Comparison of ENCODE assay signal across 8 mouse cellular contexts in genomic region chr4:43025084-43025960, GRCm38 (mm10). TPM values are rescaled to one million over a fixed set of nuclear protein-coding genes. Genes with fewer than 3 reads are reported as not detected.
A peak's percentile ranks its signal among the peaks of the same experiment; 100 is the strongest.
DNase-seq lines count a peak whose midpoint lies in the region; ATAC-seq and TF ChIP-seq lines count a peak whose summit lies in the region.

TSS of gene Pigo (minus strand) at chr4:43025819.

- intact Hi-C loops in gastrocnemius, adult 2 months (cut with DNase I), result loop anchor here (1.0 kb wide), 1 partner anchor 20 kb away; no protein-coding TSS in a partner anchor
- intact Hi-C loops in left cerebral cortex, adult 2 months (cut with DNase I), result loop anchor here (1.0 kb wide), 1 partner anchor 15 kb away; the partner anchor contains the start of gene Fancg

- H3K4me3 ChIP-seq in gastrocnemius, adult 2 months, result peak within 1 kb of the TSS; percentile 75
- peak within 1 kb of the TSS; percentile 48 for H3K4me3 ChIP-seq in hindbrain, postnatal 0 days (ENCODE audit: low read length)
- H3K4me3 ChIP-seq in left cerebral cortex, adult 2 months, result peak within 1 kb of the TSS; percentile 84

- no peaks in the 10 kb centered on the region for H3K9me3 ChIP-seq in hindbrain, postnatal 0 days (ENCODE audit: low read length)

- ATAC-seq in hindbrain, postnatal 0 days, result peak; percentile 93
- ATAC-seq in megakaryocyte, adult 5-6 weeks (ENCODE audit: poor library complexity, severe bottlenecking), result peak; percentile 96

- 8% methylated on average over 42 of the region's 42 CpGs for WGBS in hindbrain, postnatal 0 days

- TF ChIP-seq CTCF in gastrocnemius, adult 2 months (IDR thresholded peaks at IDR 0.05), result peak; percentile 65
- peak; percentile 87 for TF ChIP-seq CTCF in hindbrain, postnatal 0 days (IDR thresholded peaks at IDR 0.05; ENCODE audit: low read depth)
- TF ChIP-seq CTCF in left cerebral cortex, adult 2 months (IDR thresholded peaks at IDR 0.05), result peak; percentile 61

- peak within 1 kb of the TSS; percentile 50 for H3K9ac ChIP-seq in hindbrain, postnatal 0 days (replicated peaks; ENCODE audit: low read length)

- peaks cover 42% of the 10 kb centered on the region for H3K36me3 ChIP-seq in hindbrain, postnatal 0 days (ENCODE audit: insufficient read depth, low read length)

- peak within 1 kb of the TSS; percentile 75 for H3K4me2 ChIP-seq in hindbrain, postnatal 0 days (ENCODE audit: low read depth, low read length)

- peaks cover 13% of the 10 kb centered on the region for H3K4me1 ChIP-seq in hindbrain, postnatal 0 days (ENCODE audit: insufficient read depth, low read length)

- DNase-seq in WW6 (ENCODE audit: low read depth, low spot score), result peak; percentile 86
- peak; percentile 93 to 97 for DNase-seq in cerebellum, postnatal 4 days (ENCODE audit: low spot score in 2 of 2)
- DNase-seq in gastrocnemius, adult 2 months, result peak; percentile 96
- DNase-seq in hindbrain, postnatal 0 days (ENCODE audit: low spot score), result peak; percentile 97
- DNase-seq in left cerebral cortex, adult 2 months (ENCODE audit: extremely low spot score in 1 of 2, low spot score in 2 of 2), result peak; percentile 91 to 93
- DNase-seq in right cerebral cortex, adult 2 months (ENCODE audit: low spot score in 2 of 2), result peak; percentile 93 to 96
- peak; percentile 95 for DNase-seq in urinary bladder, postnatal 14 days (ENCODE audit: low spot score)

- H3K27me3 ChIP-seq in hindbrain, postnatal 0 days (ENCODE audit: insufficient read depth, low read length), result no peaks in the 10 kb centered on the region

- H3K27ac ChIP-seq in gastrocnemius, adult 2 months, result peak within 1 kb of the TSS; percentile 95
- H3K27ac ChIP-seq in hindbrain, postnatal 0 days, result peak within 1 kb of the TSS; percentile 92
- peak within 1 kb of the TSS; percentile 91 for H3K27ac ChIP-seq in left cerebral cortex, adult 2 months

RNA-seq across cellular contexts. Expression of gene Pigo, which starts in this region (rescaled TPM):
- total RNA-seq in gastrocnemius, adult 2 months (2021), result 10 to 100 TPM in 1 of 2 experiments, 1 to 10 TPM in 1; 4.9 to 10.2 TPM
- 27.7 and 33.4 TPM in 2 replicates for total RNA-seq in hindbrain, postnatal 0 days (2014; rRNA removed)
- 20.8 and 22.1 TPM in 2 replicates for polyA plus RNA-seq in hindbrain, postnatal 0 days (2015; fragmentation: Nextera tagmentation; extraction: Ambion mirVana)
- total RNA-seq in left cerebral cortex, adult 2 months (2021), result 10 to 100 TPM; 30.9 to 31.1 TPM
- 7.9 and 9.7 TPM in 2 replicates for total RNA-seq in megakaryocyte, adult 5-6 weeks (2015)
- total RNA-seq in megakaryocyte, adult 5-6 weeks (2017), result 5.6 and 11.1 TPM in 2 replicates

Comparison
In these comparisons a context has a peak if more than half of its experiments do, and no peak if none do; other contexts are left out.
1. Peak in every context shown above with its lines: DNase-seq, ATAC-seq, H3K4me3 ChIP-seq and H3K27ac ChIP-seq.